In the genomic region with DNA sequence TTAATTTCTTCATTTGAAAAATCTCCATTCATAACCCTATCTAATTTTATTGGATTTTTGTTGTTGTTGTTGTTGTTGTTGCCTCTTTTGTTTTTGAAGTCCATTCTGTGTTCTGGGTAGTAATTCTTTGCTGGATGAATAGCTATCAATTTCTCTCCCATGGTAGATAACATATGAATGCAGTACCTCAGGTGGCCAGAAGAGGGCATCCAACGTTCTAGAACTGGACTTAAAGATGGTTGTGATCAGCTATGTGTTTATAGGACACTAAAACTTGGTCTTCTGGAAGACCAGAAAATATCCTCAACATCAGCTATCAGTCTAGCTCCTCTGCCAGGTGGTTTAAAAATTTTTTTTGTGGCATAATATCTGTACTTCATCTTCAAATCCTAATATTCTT, we compare ENCODE assay signal across 12 mouse cellular contexts. TPM values are rescaled to one million over a fixed set of nuclear protein-coding genes. Genes with fewer than 3 reads are reported as not detected.
DNase-seq lines count a peak whose midpoint lies in the region; ATAC-seq and TF ChIP-seq lines count a peak whose summit lies in the region.
"Not testable (repeated sequence)": the region's sequence is repeated elsewhere in the genome, so short reads cannot be mapped to it uniquely, and the experiment has no call there.
"Had no signal": no experiment of that assay in that cellular context is flagged by ENCODE, and none has a peak within 500 bp of the region (broad histone marks: within the 10 kb centered on the region; RNA-seq: fewer than 3 reads in every experiment).

No protein-coding gene starts in this region.

- not testable (repeated sequence) for H3K4me2 ChIP-seq in midbrain, embryonic 14.5 days (ENCODE audit: low read length)

- intact Hi-C loops in heart, adult 2 months (cut with DNase I); left cerebral cortex, postnatal 4 days (cut with DNase I): not testable (repeated sequence)

- H3K9me3 ChIP-seq in midbrain, embryonic 14.5 days (ENCODE audit: control insufficient read depth, low read length), result not testable (repeated sequence)

- H3K27ac ChIP-seq in heart, adult 2 months; midbrain, embryonic 14.5 days (replicated peaks; ENCODE audit: low read depth, low read length): not testable (repeated sequence)

- not testable (repeated sequence) for TF ChIP-seq EP300 in heart, adult 2 months (IDR thresholded peaks at IDR 0.05; ENCODE audit: insufficient read depth, low read depth, low read length)

- H3K79me2 ChIP-seq in heart, adult 2 months (replicated peaks; ENCODE audit: control insufficient read depth, insufficient read depth, low read length), result not testable (repeated sequence)

- peak; percentile 33 for DNase-seq in A20 (ENCODE audit: low read depth, low spot score)
- DNase-seq in adrenal gland, postnatal 25 days, result peak; percentile 28
- peak; percentile 46 for DNase-seq in embryo, embryonic 10.5 days (ENCODE audit: low spot score)
- peak in 1 of 2 experiments; percentile 43 for DNase-seq in heart, adult 2 months
- DNase-seq in kidney, postnatal 10 days, result peak; percentile 80
- peak; percentile 50 for DNase-seq in left cerebral cortex, postnatal 4 days
- DNase-seq in midbrain, embryonic 14.5 days, result peak; percentile 23
- DNase-seq in spleen, postnatal 4 days (ENCODE audit: low spot score in 2 of 2), result peak; percentile 26 to 75

- H3K4me1 ChIP-seq in heart, adult 2 months (ENCODE audit: control insufficient read depth, insufficient read depth, low read length); midbrain, embryonic 14.5 days (ENCODE audit: control insufficient read depth, insufficient read depth, low read length): not testable (repeated sequence)

- not testable (repeated sequence) for H3K9ac ChIP-seq in heart, adult 2 months (ENCODE audit: low read depth, low read length); midbrain, embryonic 14.5 days (replicated peaks; ENCODE audit: low read length)

- 0% methylated on average over 1 of the region's 1 CpGs for WGBS in heart, adult 2 months
- 0% methylated on average over 1 of the region's 1 CpGs for WGBS in midbrain, embryonic 14.5 days

- not testable (repeated sequence) for H3K4me3 ChIP-seq in heart, adult 2 months; midbrain, embryonic 14.5 days (replicated peaks; ENCODE audit: low read depth, low read length)

- TF ChIP-seq CTCF in heart, adult 2 months (IDR thresholded peaks at IDR 0.05), result peak; percentile 76

- H3K36me3 ChIP-seq in heart, adult 2 months (ENCODE audit: control insufficient read depth, insufficient read depth, low read length); midbrain, embryonic 14.5 days (ENCODE audit: control insufficient read depth, insufficient read depth, low read length): not testable (repeated sequence)

- not testable (repeated sequence) for H3K27me3 ChIP-seq in heart, adult 2 months (ENCODE audit: control insufficient read depth, insufficient read depth, low read length); midbrain, embryonic 14.5 days (ENCODE audit: control insufficient read depth, insufficient read depth, low read length)

- not testable (repeated sequence) for ATAC-seq in midbrain, embryonic 14.5 days (ENCODE audit: low FRiP score, low TSS enrichment)

- not testable (repeated sequence) for TF ChIP-seq POLR2A in heart, adult 2 months (IDR thresholded peaks at IDR 0.05; ENCODE audit: insufficient read depth, low read depth, low read length)

RNA-seq across cellular contexts. Expression of a gene that starts 54.9 kb away (rescaled TPM):
- not detected in 2 replicates for total RNA-seq in adrenal gland, postnatal 25 days (2021)
- total RNA-seq in heart, adult 2 months (2021), result not detected
- not detected in 2 replicates for polyA plus RNA-seq in heart, adult 2 months (2012; rRNA removed)
- total RNA-seq in left cerebral cortex, postnatal 4 days (2021), result not detected
- polyA plus RNA-seq in midbrain, embryonic 14.5 days (2014; fragmentation: Nextera tagmentation; extraction: Ambion mirVana), result not detected in 2 replicates
- polyA plus RNA-seq: hindbrain, embryonic 15.5 days; liver, embryonic 15.5 days; neural tube, embryonic 12.5 days; testis, adult 2 months had no signal
